Mouse (Mus musculus): ENCODE results near the gene Nbas.

DNA sequence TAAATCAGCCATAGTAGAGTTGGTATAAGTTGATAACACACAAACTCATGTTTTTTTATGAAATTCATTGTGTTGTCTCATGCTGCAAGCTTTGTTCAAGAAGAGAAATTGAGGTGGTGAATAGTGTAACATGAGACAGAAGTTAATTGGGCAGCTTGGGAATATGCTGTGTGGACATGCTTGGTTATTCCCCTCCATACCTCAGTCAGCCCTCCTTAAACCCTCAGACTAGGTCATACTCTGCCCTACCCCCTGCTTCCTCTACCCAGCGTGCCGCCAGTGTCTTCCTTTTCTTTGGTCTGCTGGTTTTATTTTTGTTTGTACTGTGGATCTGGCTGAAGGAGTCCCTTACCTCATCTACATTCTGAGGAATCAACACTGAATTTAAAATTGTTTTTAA lies 22.5 kb downstream of the Nbas start:
- TF ChIP-seq CTCF (IDR thresholded peaks at IDR 0.05; ENCODE audit: insufficient read depth, low read depth, low read length) (no peak), POLR2A (IDR thresholded peaks at IDR 0.05; ENCODE audit: insufficient read depth, low read depth, low read length) (no peak)

Measured in olfactory bulb, adult 2 months (tissue).